Mouse (Mus musculus): ENCODE measurements at regions not wholly inside any gene's neighbourhood (a gene's known extent, or its start where the extent isn't known, plus 50 kb on each side); places are given as distances from the start of the nearest gene placed in this dataset.

DNA sequence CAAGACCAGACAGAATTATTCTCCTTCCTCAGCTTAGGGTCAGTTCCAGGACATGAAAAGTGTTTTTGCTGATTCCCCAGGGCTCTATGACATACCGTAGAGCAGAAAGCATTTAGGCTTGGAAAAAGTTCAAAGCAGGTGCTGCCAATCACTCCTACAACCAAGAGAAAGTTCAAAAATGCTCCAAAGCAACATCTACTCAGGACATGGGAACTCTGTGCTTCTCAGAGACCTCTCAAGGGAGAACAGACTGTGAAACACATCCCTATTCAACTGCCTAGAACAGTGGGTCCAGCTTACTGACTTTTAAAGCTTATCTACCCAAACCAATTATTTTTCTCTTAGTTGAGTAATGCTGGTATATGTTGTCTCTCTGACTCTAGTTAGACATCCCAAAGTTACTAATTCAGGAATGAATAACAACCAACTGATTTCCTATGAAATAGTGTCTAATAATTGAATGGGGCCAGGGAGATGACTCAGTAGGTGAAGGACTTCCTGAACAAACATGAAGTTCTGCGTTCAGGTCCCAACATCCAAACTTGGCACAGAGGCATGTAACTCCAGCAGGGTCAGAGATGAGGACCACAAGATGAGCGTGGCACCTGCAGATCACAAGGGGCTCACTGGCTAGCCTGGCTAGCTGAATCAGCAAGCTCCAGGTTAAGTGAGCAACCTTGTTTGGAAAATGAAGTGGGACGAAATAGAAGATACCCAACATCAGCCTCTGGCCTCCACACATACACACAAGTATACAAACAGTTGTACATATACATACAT is 228.7 kb upstream of the Hnrnpa3 start:
- TF ChIP-seq CTCF (IDR thresholded peaks at IDR 0.05; ENCODE audit: borderline replicate concordance, control insufficient read depth, extremely low read depth, insufficient read depth, low read length, poor library complexity) (no peak), POLR2A (IDR thresholded peaks at IDR 0.05; ENCODE audit: control insufficient read depth, extremely low read depth, insufficient read depth, low read length, poor library complexity) (no peak)
